Mouse (Mus musculus): ENCODE results near the gene Hip1r. TPM values are rescaled to one million over a fixed set of nuclear protein-coding genes. Genes with fewer than 3 reads are reported as not detected.

Hip1r gene
- polyA plus RNA-seq (2017; shearing (Covaris generic)) = 93.5 TPM

GRCm38 (mm10) chr5:123973299-123974178 is at the start of gene Hip1r:
Gene Hip1r, plus strand, starts transcription at chr5:123973628.

GRCm38 (mm10) chr5:123927118-123927517 is 46.3 kb upstream of the Hip1r start, which contains the start of gene Gm43518:
Gene Gm43518, plus strand, starts transcription at chr5:123927418.

GRCm38 (mm10) chr5:123930508-123930989 is 42.9 kb upstream of the Hip1r start, which contains the start of gene Ccdc62:
Gene Ccdc62, plus strand, starts transcription at chr5:123930679.

GRCm38 (mm10) chr5:124032001-124032508 is 58.6 kb downstream of the Hip1r start, which contains the start of gene Vps37b:
Gene Vps37b, minus strand, starts transcription at chr5:124032270.

Other genes with a start within 250 kb of the Hip1r start
- gene Rsrc2, start 224.2 kb upstream of the Hip1r start, polyA plus RNA-seq (2017; shearing (Covaris generic)) = 185 TPM
- gene Kntc1, start 223.9 kb upstream of the Hip1r start, polyA plus RNA-seq (2017; shearing (Covaris generic)) = 5.2 TPM
- gene Hcar2, start 108.1 kb upstream of the Hip1r start, polyA plus RNA-seq (2017; shearing (Covaris generic)) = 0.75 TPM
- gene Hcar1, start 93.6 kb upstream of the Hip1r start, polyA plus RNA-seq (2017; shearing (Covaris generic)) = not detected
- 103 TPM for gene Denr, start 66.5 kb upstream of the Hip1r start, polyA plus RNA-seq (2017; shearing (Covaris generic))
- 4.5 TPM for gene Gm43518, start 46.2 kb upstream of the Hip1r start, polyA plus RNA-seq (2017; shearing (Covaris generic))
- gene Ccdc62, start 42.9 kb upstream of the Hip1r start, polyA plus RNA-seq (2017; shearing (Covaris generic)) = 5.7 TPM
- gene Vps37b, start 58.6 kb downstream of the Hip1r start, polyA plus RNA-seq (2017; shearing (Covaris generic)) = 52.0 TPM
- gene Abcb9, start 122.2 kb downstream of the Hip1r start, polyA plus RNA-seq (2017; shearing (Covaris generic)) = 57.0 TPM
- 33.1 TPM for gene Ogfod2, start 138.7 kb downstream of the Hip1r start, polyA plus RNA-seq (2017; shearing (Covaris generic))
- 100 TPM for gene Arl6ip4, start 142.5 kb downstream of the Hip1r start, polyA plus RNA-seq (2017; shearing (Covaris generic))